Mouse (Mus musculus) embryo, embryonic 10 days (tissue): Measurements from ENCODE around the gene Gm11127.
"Not testable (repeated sequence)": the region's sequence is repeated elsewhere in the genome, so short reads cannot be mapped to it uniquely, and the experiment has no call there.

Source experiments
- DNase-seq: peaks from one replicate; pipeline ENCODE4 v3.0.0-alpha.2; 2015; ENCODE audit warnings: low spot score

The Gm11127 gene

DNA sequence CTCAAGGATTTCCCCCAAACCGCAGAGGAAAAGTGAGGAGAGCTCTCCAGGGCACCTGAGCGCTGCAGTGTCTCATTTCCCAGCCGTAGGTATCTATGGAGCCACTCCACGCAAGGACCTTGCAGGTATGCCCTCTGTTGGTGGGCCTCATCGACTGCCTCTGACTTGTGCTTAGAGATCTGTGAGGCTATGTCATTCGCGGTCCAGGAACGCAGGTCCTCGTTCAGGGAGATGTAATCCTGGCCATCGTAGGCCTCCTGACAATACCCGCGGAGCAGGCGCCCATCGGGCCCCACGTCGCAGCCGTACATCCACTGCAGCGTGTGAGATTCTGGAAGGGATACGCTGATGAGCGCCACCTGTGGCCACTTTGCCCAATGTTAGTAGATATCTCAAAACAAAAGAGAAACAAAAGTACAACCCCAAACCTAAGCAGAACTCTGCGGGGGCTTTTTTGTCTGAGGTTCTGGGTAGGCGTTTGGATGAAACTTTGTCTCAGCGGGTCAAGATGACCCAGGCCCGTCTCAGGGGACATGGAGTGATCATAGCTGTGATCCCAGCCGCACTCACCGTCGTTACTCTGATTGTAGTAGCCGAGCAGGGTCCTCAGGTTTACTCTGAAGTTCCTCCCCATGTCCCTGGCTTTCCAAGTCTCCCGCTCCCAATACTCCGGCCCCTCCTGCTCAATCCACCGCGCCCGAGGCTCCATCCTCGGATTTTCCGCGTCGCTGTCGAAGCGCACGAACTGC lies 26.4 kb downstream of the Gm11127 start:
- peak; percentile 28 for DNase-seq

GRCm38 (mm10) chr17:36030703-36031582 lies 27.2 kb downstream of the Gm11127 start:
- not testable (repeated sequence) for DNase-seq

DNA sequence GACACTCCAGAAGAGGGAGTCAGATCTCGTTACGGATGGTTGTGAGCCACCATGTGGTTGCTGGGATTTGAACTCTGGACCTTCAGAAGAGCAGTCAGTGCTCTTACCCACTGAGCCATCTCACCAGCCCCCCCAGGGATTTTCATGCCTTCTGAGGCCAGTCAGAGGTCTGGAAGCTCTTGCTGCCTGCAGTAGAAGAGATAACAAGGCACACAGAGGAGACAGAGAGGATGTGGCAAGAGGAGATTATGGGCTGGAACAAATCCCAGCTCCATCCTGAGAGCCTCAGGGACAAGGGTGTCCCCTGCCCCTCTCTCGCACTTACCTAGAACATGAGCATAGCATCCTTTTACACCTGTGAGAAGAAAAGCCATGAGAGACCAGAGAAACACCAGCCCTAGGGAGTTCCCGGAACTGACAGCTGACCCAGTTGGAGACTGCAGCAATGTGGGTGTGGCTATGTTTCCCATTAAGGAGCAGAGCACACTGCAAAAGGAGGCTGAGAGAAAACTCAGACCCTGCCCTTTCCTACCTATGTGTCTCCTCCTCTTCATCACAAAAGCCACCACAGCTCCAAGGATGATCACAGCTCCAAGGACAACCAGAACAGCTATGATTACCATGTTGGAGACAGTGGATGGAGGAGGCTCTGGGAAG lies 28.0 kb downstream of the Gm11127 start:
- DNase-seq, result not testable (repeated sequence)

DNA sequence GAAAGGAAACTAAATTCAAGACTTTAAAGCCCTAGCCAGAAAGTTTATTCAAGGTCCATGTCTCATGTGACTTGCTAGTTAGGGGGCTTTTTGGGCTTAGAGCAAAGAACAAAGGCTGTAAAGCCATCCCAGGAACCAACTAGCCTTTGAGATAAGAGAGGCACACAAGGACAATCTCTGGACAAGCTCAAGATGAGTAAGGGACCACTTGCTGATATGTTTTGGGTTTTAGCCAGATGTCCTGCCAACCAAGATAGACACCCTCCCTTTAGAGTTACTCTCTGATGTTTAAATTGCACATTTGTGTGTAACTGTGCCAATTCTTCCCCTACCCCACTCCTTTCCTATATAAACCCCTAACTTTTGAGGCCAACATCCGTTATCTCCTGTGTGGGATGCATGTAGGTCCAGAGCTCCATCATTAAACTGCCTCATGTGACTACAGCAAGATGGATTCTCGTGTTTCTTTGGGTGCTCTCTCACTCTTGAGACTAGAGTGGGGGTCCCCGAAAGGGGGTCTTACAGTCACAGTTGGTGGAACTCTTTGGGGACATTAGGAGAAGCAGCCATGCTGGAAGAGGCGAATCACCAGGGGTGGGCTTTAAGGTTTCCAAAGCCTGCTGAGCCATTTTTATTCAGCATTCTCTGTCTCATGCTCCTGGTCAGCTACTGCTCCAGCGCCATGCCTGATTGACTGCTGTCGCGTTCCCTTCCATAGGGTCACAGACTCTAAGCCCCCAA lies 29.1 kb downstream of the Gm11127 start:
- no peak for DNase-seq

DNA sequence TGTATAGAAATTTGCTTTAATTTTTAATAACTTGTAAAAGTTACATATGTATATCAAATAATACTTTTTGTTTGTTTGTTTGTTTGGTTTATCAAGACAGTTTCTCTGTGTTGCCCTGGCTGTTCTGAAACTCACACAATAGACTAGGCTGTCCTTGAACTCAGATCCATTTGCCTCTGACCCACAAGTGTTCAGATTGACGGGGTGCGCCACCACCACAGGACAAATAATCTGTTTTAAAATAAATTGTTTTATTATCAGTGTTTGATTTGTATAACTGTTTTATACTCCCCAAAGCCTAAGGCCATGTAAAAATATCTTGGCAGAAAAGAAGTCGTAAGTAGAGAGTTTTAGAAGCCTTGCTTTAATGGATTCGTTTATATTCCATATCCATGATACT lies 30.5 kb downstream of the Gm11127 start:
- DNase-seq, result no peak

- no peak for DNase-seq
These were observed 32.3 kb downstream of the Gm11127 start for GRCm38 (mm10) chr17:36025901-36026300.

DNA sequence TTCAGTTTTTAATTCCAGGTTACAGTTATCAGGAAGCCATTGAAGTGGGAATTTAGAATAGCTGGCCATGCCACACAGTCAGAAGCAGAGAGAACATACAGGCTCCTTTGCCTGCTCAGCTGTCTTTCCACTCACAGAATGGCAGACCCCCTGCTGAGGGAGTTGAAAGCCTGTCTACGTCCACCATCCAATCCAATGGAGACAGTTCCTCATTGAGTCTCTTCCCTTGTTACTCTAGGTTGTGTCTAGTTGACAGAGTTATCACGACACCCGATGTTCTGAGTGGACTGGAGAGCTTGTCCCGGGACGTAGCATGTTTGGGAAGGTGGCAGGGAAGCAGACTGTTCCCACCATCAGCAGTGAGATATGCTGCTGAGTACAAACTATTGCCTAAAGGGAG lies 33.0 kb downstream of the Gm11127 start:
- no peak for DNase-seq

- DNase-seq, result no peak
These were observed 34.2 kb downstream of the Gm11127 start for GRCm38 (mm10) chr17:36023710-36024654.

DNA sequence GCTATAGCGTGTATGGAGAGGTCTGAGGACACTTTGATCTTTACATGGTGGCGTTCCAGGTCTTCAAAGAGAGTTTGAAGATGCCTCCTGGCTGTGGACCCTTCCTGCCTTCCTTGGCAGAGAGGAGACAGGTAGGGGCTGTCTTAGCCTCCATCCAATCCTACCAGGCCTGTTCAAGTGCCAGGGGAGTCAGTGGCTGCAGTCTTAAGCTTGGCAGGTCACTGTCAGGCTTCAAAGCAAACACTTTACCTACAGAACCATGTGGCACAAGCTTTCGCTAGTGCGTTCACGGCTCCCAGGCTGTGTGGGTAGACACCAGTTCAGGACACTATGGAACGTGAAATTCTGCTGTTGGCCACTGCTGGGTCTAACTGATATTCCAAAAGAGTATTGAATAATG lies 35.2 kb downstream of the Gm11127 start:
- no peak for DNase-seq

DNA sequence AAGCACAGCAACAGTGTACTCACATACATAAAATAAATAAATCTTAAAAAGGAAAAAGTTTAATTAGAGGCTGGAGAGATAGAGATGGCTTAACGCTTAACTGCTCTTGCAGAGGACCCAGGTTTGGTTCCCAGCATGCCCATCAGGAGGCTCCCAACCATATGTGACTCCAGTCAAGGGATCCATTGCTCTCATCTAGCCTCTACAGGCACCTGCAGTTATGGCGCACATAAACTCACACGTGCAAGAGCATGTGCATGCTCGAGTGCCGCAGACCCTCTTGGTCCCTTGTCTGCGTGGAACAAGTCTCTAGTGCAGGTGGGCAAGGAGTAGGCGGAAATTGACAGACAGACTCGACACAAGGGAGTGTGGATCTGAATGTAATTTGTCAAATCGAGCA lies 36.1 kb downstream of the Gm11127 start:
- DNase-seq, result no peak

- DNase-seq, result no peak
These were observed 36.9 kb downstream of the Gm11127 start for GRCm38 (mm10) chr17:36021309-36021708.

DNA sequence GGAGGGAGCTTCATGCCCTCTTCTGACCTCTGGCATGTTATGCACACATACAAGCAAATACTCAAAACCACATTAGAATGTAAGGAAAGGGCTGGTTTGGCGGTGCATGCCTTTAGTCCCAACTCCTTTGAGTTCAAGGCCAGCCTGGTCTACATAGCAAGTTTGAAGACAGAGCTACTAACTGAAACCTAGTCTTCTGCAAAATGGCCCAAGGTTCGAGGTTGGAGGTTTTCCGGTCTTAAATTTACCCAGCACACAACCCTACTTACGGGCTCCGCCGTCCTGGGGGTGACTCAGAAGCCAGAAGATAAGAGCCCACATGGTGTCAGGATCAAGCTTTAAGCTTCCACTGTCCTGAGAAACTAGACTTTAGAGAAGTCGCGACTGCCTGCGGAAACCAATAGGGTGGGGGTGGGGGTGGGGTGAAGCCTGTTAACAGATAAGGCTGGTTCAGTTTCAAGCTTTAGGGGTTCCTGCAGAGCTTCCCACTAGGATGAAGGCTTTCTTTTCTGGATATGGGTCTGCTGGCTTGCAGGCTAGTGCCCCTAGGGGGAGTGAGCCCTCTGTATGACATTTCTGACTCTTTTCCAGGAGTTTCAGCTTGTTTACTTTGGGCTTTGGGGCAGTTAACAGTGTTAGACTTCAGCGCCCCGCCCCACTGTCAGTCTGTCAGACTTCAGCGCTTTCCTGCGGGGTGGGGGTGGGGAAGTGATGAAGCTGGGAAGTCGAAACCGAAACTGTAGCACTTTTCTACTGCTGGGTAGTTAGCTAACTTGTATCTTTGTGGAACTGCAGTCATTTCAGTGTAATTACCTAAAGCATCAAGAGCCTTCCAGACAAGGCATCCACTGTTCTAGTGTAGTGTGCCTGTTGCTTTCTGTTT lies 37.7 kb downstream of the Gm11127 start, which contains the start of gene H2-T24:
Gene H2-T24, minus strand, starts transcription at position 370 of the 883 bp plus-strand sequence.
- peak; percentile 31 for DNase-seq

DNA sequence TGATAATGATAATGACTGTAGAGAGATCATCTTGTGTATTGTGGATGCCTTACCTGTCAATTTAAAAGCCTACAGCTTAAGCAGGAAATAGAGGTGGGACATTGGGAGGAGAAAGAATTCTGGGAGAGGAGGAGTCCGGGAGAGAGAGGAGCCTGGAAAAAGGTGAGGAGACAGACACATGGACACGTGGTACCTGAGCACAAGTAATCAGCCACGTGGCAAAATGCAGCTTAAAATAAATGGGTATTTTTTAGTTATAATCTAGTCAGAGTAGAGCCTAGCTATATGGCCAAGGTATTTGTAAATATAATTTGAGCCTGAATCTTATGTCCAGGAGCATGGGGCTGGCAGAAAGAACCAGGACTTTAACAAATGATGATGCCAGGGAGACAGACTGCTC lies 38.7 kb downstream of the Gm11127 start:
- DNase-seq, result no peak

- no peak for DNase-seq
These were observed 39.2 kb downstream of the Gm11127 start for GRCm38 (mm10) chr17:36018979-36019378.

GRCm38 (mm10) chr17:36017046-36017445 lies 41.1 kb downstream of the Gm11127 start:
- DNase-seq, result no peak

GRCm38 (mm10) chr17:36014977-36015376 lies 43.2 kb downstream of the Gm11127 start:
- DNase-seq, result no peak
